Mouse (Mus musculus) cerebellum, adult 2 months (tissue): ENCODE data around the gene Atg7.

Experiments used
- CTCF ChIP-seq: fragments of 200-500 bp; IDR thresholded peaks from 2 replicates; pipeline ENCODE4 v1.5.1; 2011; ENCODE audit warnings: low read depth, mild to moderate bottlenecking, control low read depth, low read length, moderate library complexity, borderline replicate concordance; ENCODE audit not compliant: insufficient read depth
- POLR2A ChIP-seq: fragments of 200-500 bp; IDR thresholded peaks from 2 replicates; pipeline ENCODE4 v1.6.1; 2011; ENCODE audit warnings: low read length, control low read depth, borderline replicate concordance; ENCODE audit not compliant: insufficient read depth

DNA sequence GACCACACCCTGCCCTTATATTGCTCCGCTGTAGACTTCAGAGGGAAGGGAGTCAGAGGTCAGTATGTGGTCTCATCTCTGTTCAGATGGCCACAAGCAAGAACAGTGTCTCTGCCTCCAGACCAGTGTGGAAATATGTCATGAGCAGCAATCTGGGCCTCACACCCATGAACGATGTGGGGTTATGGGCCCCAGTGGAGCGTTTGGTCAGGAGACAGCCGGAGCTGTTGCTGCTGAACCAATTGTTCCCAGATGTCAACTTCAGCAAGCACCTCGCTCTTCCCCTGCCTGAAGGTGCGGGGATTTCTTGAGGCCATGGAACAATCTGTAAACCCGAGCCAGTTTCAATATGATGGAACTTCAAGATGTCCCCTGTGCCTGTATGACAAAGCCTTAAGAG lies 148.0 kb downstream of the Atg7 start:
- TF ChIP-seq POLR2A: no peak
- no peak for TF ChIP-seq CTCF
